Mouse (Mus musculus) cerebellum, postnatal 25 days (tissue): ENCODE data around the gene Scgb1b20.
"Not testable (repeated sequence)": the region's sequence is repeated elsewhere in the genome, so short reads cannot be mapped to it uniquely, and the experiment has no call there.

ENCODE experiments used
- DNase-seq, 2 experiments: peaks; one replicate each; pipeline ENCODE4 v3.0.0; 2021; ENCODE audit warnings: mixed read lengths in 2 of 2

Scgb1b20 gene

DNA sequence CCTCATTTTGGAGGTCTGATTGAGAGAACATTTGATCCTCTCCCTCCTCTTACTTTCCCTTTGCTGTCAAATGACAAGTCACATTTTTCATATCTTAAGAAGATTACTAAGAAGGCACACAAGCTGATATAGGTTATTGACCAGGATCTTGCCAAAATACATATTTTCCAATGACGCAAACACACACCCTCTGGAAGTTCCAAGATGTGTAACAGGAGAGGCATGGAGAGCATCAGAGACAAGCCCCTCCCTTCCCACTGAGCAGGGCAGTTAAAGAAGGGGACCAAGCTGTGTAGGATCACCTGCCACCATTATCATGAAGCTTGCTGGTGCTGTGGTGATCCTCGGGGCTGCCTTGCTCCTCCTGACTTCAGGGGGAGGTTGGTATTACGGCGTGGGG lies at the start of gene Scgb1b20:
Scgb1b20 (plus strand) TSS at position 301 of the 400 bp plus-strand sequence.
- not testable (repeated sequence) for DNase-seq

DNA sequence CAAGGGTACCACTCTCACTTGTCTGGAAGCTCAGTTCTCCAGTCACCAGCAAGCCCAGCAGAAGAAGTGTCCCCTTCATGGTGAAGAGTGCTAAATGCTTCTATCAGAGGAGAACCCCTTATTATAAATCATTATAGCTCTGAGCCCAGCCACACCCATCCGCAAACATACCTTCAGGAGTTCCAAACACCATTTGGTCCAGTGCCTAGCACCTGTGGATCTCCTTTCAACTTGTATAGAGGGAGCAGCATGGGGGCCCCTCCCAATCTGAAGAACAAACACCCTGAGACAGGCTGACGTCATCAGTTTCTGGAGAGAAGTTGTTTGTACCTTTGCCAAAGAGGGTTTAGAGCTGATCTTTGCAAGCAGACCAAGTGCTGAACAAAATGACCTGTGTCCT lies 6.8 kb upstream of the Scgb1b20 start, which contains the start of gene Scgb2b20:
Scgb2b20 (minus strand) TSS at position 101 of the 400 bp plus-strand sequence.
- not testable (repeated sequence) for DNase-seq

DNA sequence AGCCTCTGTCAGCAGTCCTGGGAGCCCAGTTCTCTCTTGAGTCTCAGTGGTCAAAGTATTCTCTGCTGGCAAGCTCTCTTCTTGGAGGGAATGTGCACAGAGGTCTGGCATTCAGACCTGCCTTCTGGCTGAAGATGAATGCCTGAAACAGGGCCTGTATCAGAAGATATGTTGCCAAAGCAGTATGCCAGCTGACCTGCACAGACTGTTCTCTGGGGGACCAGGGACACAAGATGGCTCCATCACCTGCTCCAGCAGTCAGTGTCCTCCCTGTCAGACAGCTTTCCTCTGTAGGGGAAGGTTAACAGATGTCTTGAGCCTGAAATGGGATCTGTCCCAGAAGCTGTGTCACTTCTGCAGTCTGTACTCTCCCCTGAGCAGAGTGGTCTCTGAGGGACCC lies 26.7 kb downstream of the Scgb1b20 start:
- DNase-seq, result not testable (repeated sequence)

DNA sequence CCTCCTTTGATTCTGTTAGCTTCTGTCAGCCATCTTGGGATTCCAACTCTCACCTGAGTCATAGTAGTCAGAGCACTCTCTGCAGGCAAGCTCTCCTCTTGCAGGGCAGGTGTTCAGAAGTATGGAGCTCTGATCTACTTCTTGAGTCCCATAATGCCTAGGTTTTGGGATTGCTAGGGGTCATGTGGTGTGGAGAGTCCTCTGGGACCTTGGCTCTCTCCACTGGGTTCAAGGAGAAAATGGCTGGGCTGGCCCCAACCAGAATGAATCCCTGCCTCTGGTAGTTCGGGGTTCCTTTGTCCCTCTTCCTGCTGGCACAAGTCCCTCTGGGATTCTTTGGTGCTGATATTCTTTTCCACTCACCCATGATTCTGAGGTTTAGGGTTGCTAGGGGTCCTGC lies 28.6 kb downstream of the Scgb1b20 start:
- no peak for DNase-seq

DNA sequence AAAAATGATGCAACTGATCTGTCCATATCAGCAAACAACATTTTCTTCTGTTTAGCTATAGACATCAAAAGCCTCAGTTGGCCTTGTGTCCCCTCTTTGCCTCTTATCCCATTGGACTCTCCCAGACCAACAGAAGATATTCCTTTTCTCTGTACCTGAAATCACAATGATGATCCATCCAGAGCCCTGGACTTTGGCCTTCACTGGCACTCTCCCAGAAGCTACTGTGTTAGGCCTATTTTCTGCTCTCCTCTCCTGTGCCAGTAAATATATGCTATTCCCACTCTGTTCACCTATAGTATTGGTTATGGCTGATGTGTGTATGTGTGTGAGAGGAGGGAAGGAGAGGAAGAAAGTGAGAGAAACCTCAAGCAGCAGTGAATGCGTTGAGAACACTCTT lies 36.6 kb downstream of the Scgb1b20 start:
- not testable (repeated sequence) for DNase-seq
